Comparison of ENCODE assay signal across 8 mouse cellular contexts in genomic region chr11:58953351-58954169, GRCm38 (mm10). TPM values are rescaled to one million over a fixed set of nuclear protein-coding genes. Genes with fewer than 3 reads are reported as not detected.
DNase-seq lines count a peak whose midpoint lies in the region; ATAC-seq and TF ChIP-seq lines count a peak whose summit lies in the region.

No protein-coding gene starts in this region.

- DNase-seq in heart, adult 11 months = no peak
- peak; percentile 80 for DNase-seq in intestine, embryonic 14.5 days (ENCODE audit: low spot score)
- DNase-seq in thymus, postnatal 14 days = peak; percentile 59

- peak overlapping the region; percentile 95 for H3K4me2 ChIP-seq in heart, embryonic 14.5 days (ENCODE audit: low read length)
- peak overlapping the region; percentile 94 for H3K4me2 ChIP-seq in embryonic facial prominence, embryonic 13.5 days
- peak overlapping the region; percentile 94 for H3K4me2 ChIP-seq in intestine, embryonic 14.5 days (ENCODE audit: low read length)
- peak overlapping the region; percentile 90 for H3K4me2 ChIP-seq in midbrain, embryonic 13.5 days (replicated peaks)

- no peak for TF ChIP-seq CTCF in ES-Bruce4 (IDR thresholded peaks at IDR 0.05; ENCODE audit: low read depth, low read length)

- H3K4me1 ChIP-seq in heart, embryonic 14.5 days (ENCODE audit: control insufficient read depth in 2 of 2, insufficient read depth in 2 of 2, low read length in 2 of 2) = peaks cover 9 to 29% of the 10 kb centered on the region in 2 experiments
- no peaks in the 10 kb centered on the region for H3K4me1 ChIP-seq in ES-Bruce4 (ENCODE audit: control insufficient read depth, insufficient read depth, low read length)
- H3K4me1 ChIP-seq in embryonic facial prominence, embryonic 13.5 days = peaks cover 40% of the 10 kb centered on the region
- H3K4me1 ChIP-seq in intestine, embryonic 14.5 days (replicated peaks; ENCODE audit: control insufficient read depth, insufficient read depth, low read length) = peaks cover 22% of the 10 kb centered on the region
- peaks cover 56% of the 10 kb centered on the region for H3K4me1 ChIP-seq in midbrain, embryonic 13.5 days (replicated peaks)

- peak; percentile 33 for ATAC-seq in heart, embryonic 14.5 days (ENCODE audit: insufficient number of reproducible peaks, insufficient read depth, low FRiP score, low read depth)
- no peak for ATAC-seq in embryonic facial prominence, embryonic 13.5 days (ENCODE audit: insufficient number of reproducible peaks, insufficient read depth, low FRiP score, low TSS enrichment, low read depth)
- peak; percentile 1; the same call in 1 of the 2 replicates for ATAC-seq in intestine, embryonic 14.5 days (replicated peaks; ENCODE audit: low FRiP score, low TSS enrichment, low read depth)
- ATAC-seq in midbrain, embryonic 13.5 days = peak; percentile 18
- no peak for ATAC-seq in cerebellum, adult (ENCODE audit: insufficient number of reproducible peaks, low FRiP score, low TSS enrichment)

- peak overlapping the region; percentile 55 to 57 for H3K4me3 ChIP-seq in heart, embryonic 14.5 days (ENCODE audit: control insufficient read depth in 1 of 2, insufficient read depth in 1 of 2, low read depth in 1 of 2, low read length in 2 of 2)
- peak overlapping the region; percentile 67 for H3K4me3 ChIP-seq in ES-Bruce4 (ENCODE audit: low read depth, low read length)
- H3K4me3 ChIP-seq in embryonic facial prominence, embryonic 13.5 days = peak overlapping the region; percentile 84
- peak overlapping the region; percentile 80 for H3K4me3 ChIP-seq in intestine, embryonic 14.5 days (ENCODE audit: low read depth, low read length)
- peak overlapping the region; percentile 87 for H3K4me3 ChIP-seq in midbrain, embryonic 13.5 days (replicated peaks)

- TF ChIP-seq EP300 in ES-Bruce4 (IDR thresholded peaks at IDR 0.05; ENCODE audit: insufficient read depth, low read depth, low read length) = no peak

- H3K36me3 ChIP-seq in heart, embryonic 14.5 days (ENCODE audit: control insufficient read depth, insufficient read depth, low read length) = peaks cover 21% of the 10 kb centered on the region
- H3K36me3 ChIP-seq in ES-Bruce4 (ENCODE audit: control insufficient read depth, insufficient read depth, low read length, poor library complexity, severe bottlenecking) = no peaks in the 10 kb centered on the region
- peaks cover 8% of the 10 kb centered on the region for H3K36me3 ChIP-seq in embryonic facial prominence, embryonic 13.5 days
- H3K36me3 ChIP-seq in intestine, embryonic 14.5 days (ENCODE audit: control insufficient read depth, insufficient read depth, low read length) = peaks cover 19% of the 10 kb centered on the region
- H3K36me3 ChIP-seq in midbrain, embryonic 13.5 days = peaks cover 9% of the 10 kb centered on the region

- peak overlapping the region; percentile 83 for H3K9ac ChIP-seq in heart, embryonic 14.5 days (ENCODE audit: low read length)
- peak overlapping the region; percentile 42 for H3K9ac ChIP-seq in ES-Bruce4 (ENCODE audit: low read depth, poor library complexity, severe bottlenecking)
- H3K9ac ChIP-seq in embryonic facial prominence, embryonic 13.5 days = peak overlapping the region; percentile 78
- H3K9ac ChIP-seq in intestine, embryonic 14.5 days (ENCODE audit: low read length) = peak overlapping the region; percentile 72
- peak overlapping the region; percentile 97 for H3K9ac ChIP-seq in midbrain, embryonic 13.5 days (replicated peaks)

- TF ChIP-seq POLR2A in ES-Bruce4 (IDR thresholded peaks at IDR 0.05; ENCODE audit: insufficient read depth, low read length) = no peak

- H3K27me3 ChIP-seq in heart, embryonic 14.5 days (ENCODE audit: control insufficient read depth, insufficient read depth, low read length) = peaks cover 7% of the 10 kb centered on the region; the same call in 1 of the 2 replicates
- H3K27me3 ChIP-seq in ES-Bruce4 (ENCODE audit: control insufficient read depth, insufficient read depth, low read length, poor library complexity, severe bottlenecking) = no peaks in the 10 kb centered on the region
- H3K27me3 ChIP-seq in embryonic facial prominence, embryonic 13.5 days = peaks cover 24% of the 10 kb centered on the region
- H3K27me3 ChIP-seq in intestine, embryonic 14.5 days (replicated peaks; ENCODE audit: control insufficient read depth, insufficient read depth, low read length) = no peaks in the 10 kb centered on the region
- no peaks in the 10 kb centered on the region for H3K27me3 ChIP-seq in midbrain, embryonic 13.5 days

- no peaks in the 10 kb centered on the region for H3K9me3 ChIP-seq in heart, embryonic 14.5 days (ENCODE audit: control insufficient read depth, low read length)
- no peaks in the 10 kb centered on the region for H3K9me3 ChIP-seq in ES-Bruce4 (replicated peaks; ENCODE audit: control insufficient read depth, insufficient read depth, low read length, poor library complexity, severe bottlenecking)
- no peaks in the 10 kb centered on the region for H3K9me3 ChIP-seq in embryonic facial prominence, embryonic 13.5 days
- H3K9me3 ChIP-seq in intestine, embryonic 14.5 days (ENCODE audit: control insufficient read depth, low read length) = no peaks in the 10 kb centered on the region
- no peaks in the 10 kb centered on the region for H3K9me3 ChIP-seq in midbrain, embryonic 13.5 days

- peak overlapping the region; percentile 76 to 96 for H3K27ac ChIP-seq in heart, embryonic 14.5 days (replicated peaks in 1 of 2; ENCODE audit: control insufficient read depth in 1 of 2, insufficient read depth in 1 of 2, low read depth in 2 of 2, low read length in 2 of 2)
- H3K27ac ChIP-seq in ES-Bruce4 (ENCODE audit: insufficient read depth, low read length) = 0 out of 2 replicates have a peak overlapping the region, but pooled peaks have one; percentile 23
- peak overlapping the region; percentile 98 for H3K27ac ChIP-seq in embryonic facial prominence, embryonic 13.5 days
- H3K27ac ChIP-seq in intestine, embryonic 14.5 days (ENCODE audit: low read depth) = peak overlapping the region; percentile 94
- H3K27ac ChIP-seq in midbrain, embryonic 13.5 days = peak overlapping the region; percentile 100

- WGBS in heart, embryonic 14.5 days = 1% methylated on average over 33 of the region's 33 CpGs
- under 1% methylated on average over 33 of the region's 33 CpGs for WGBS in embryonic facial prominence, embryonic 13.5 days
- WGBS in intestine, embryonic 14.5 days = 1% methylated on average over 33 of the region's 33 CpGs
- under 1% methylated on average over 33 of the region's 33 CpGs for WGBS in midbrain, embryonic 13.5 days

RNA-seq across cellular contexts. Expression of gene Hist3h2a, which starts 0.9 kb away (rescaled TPM):
- polyA plus RNA-seq in heart, embryonic 14.5 days (2014; fragmentation: Nextera tagmentation; extraction: Ambion mirVana) = 34.0 and 40.8 TPM in 2 replicates
- polyA plus RNA-seq in ES-Bruce4 (2011; ENCODE audit: insufficient read depth, insufficient read length, low read depth, missing spikeins) = 2.9 and 3.7 TPM in 2 replicates
- polyA plus RNA-seq in embryonic facial prominence, embryonic 13.5 days (2015; fragmentation: Nextera tagmentation; extraction: Ambion mirVana) = 34.0 and 34.3 TPM in 2 replicates
- 28.7 and 30.3 TPM in 2 replicates for polyA plus RNA-seq in intestine, embryonic 14.5 days (2014; fragmentation: Nextera tagmentation; extraction: Ambion mirVana)
- polyA plus RNA-seq in midbrain, embryonic 13.5 days (2015; fragmentation: Nextera tagmentation; extraction: Ambion mirVana) = 149 and 155 TPM in 2 replicates

RNA-seq across cellular contexts. Expression of gene Trim17, which starts 0.9 kb away (rescaled TPM):
- polyA plus RNA-seq in heart, embryonic 14.5 days (2014; fragmentation: Nextera tagmentation; extraction: Ambion mirVana) = 0.11 and 0.47 TPM in 2 replicates
- not detected in 2 replicates for polyA plus RNA-seq in ES-Bruce4 (2011; ENCODE audit: insufficient read depth, insufficient read length, low read depth, missing spikeins)
- 0.25 and 0.55 TPM in 2 replicates for polyA plus RNA-seq in embryonic facial prominence, embryonic 13.5 days (2015; fragmentation: Nextera tagmentation; extraction: Ambion mirVana)
- 0.24 and 0.28 TPM in 2 replicates for polyA plus RNA-seq in intestine, embryonic 14.5 days (2014; fragmentation: Nextera tagmentation; extraction: Ambion mirVana)
- 1.1 and 1.3 TPM in 2 replicates for polyA plus RNA-seq in midbrain, embryonic 13.5 days (2015; fragmentation: Nextera tagmentation; extraction: Ambion mirVana)

RNA-seq across cellular contexts. Expression of gene Hist3h2ba, which starts 4.8 kb away (rescaled TPM):
- 8.9 and 16.0 TPM in 2 replicates for polyA plus RNA-seq in heart, embryonic 14.5 days (2014; fragmentation: Nextera tagmentation; extraction: Ambion mirVana)
- 7.7 and 8.0 TPM in 2 replicates for polyA plus RNA-seq in ES-Bruce4 (2011; ENCODE audit: insufficient read depth, insufficient read length, low read depth, missing spikeins)
- polyA plus RNA-seq in embryonic facial prominence, embryonic 13.5 days (2015; fragmentation: Nextera tagmentation; extraction: Ambion mirVana) = 45.4 and 46.9 TPM in 2 replicates
- 24.9 and 26.3 TPM in 2 replicates for polyA plus RNA-seq in intestine, embryonic 14.5 days (2014; fragmentation: Nextera tagmentation; extraction: Ambion mirVana)
- polyA plus RNA-seq in midbrain, embryonic 13.5 days (2015; fragmentation: Nextera tagmentation; extraction: Ambion mirVana) = 383 and 402 TPM in 2 replicates

RNA-seq across cellular contexts. Expression of gene Rnf187, which starts 14.8 kb away (rescaled TPM):
- polyA plus RNA-seq in heart, embryonic 14.5 days (2014; fragmentation: Nextera tagmentation; extraction: Ambion mirVana) = 208 and 213 TPM in 2 replicates
- polyA plus RNA-seq in ES-Bruce4 (2011; ENCODE audit: insufficient read depth, insufficient read length, low read depth, missing spikeins) = 104 and 105 TPM in 2 replicates
- 254 and 255 TPM in 2 replicates for polyA plus RNA-seq in embryonic facial prominence, embryonic 13.5 days (2015; fragmentation: Nextera tagmentation; extraction: Ambion mirVana)
- 240 and 258 TPM in 2 replicates for polyA plus RNA-seq in intestine, embryonic 14.5 days (2014; fragmentation: Nextera tagmentation; extraction: Ambion mirVana)
- 453 and 491 TPM in 2 replicates for polyA plus RNA-seq in midbrain, embryonic 13.5 days (2015; fragmentation: Nextera tagmentation; extraction: Ambion mirVana)

RNA-seq across cellular contexts. Expression of gene Trim11, which starts 24.3 kb away (rescaled TPM):
- polyA plus RNA-seq in heart, embryonic 14.5 days (2014; fragmentation: Nextera tagmentation; extraction: Ambion mirVana) = 33.4 and 36.1 TPM in 2 replicates
- polyA plus RNA-seq in ES-Bruce4 (2011; ENCODE audit: insufficient read depth, insufficient read length, low read depth, missing spikeins) = 22.5 and 25.6 TPM in 2 replicates
- polyA plus RNA-seq in embryonic facial prominence, embryonic 13.5 days (2015; fragmentation: Nextera tagmentation; extraction: Ambion mirVana) = 21.7 and 23.5 TPM in 2 replicates
- polyA plus RNA-seq in intestine, embryonic 14.5 days (2014; fragmentation: Nextera tagmentation; extraction: Ambion mirVana) = 16.5 and 19.6 TPM in 2 replicates
- 18.7 and 21.9 TPM in 2 replicates for polyA plus RNA-seq in midbrain, embryonic 13.5 days (2015; fragmentation: Nextera tagmentation; extraction: Ambion mirVana)

Comparison
In these comparisons a context has a peak if more than half of its experiments do, and no peak if none do; other contexts are left out.
1. ATAC-seq: peak in heart, embryonic 14.5 days (single experiment), intestine, embryonic 14.5 days (single experiment) and midbrain, embryonic 13.5 days (single experiment); none in embryonic facial prominence, embryonic 13.5 days (single experiment) and cerebellum, adult (single experiment).
2. H3K27ac ChIP-seq: peak in every context shown above with its lines; median percentile 100 in midbrain, embryonic 13.5 days; 98 in embryonic facial prominence, embryonic 13.5 days; 94 in intestine, embryonic 14.5 days; 86 in heart, embryonic 14.5 days; 23 in ES-Bruce4.
3. H3K9ac ChIP-seq: peak in every context shown above with its lines; median percentile 97 in midbrain, embryonic 13.5 days; 83 in heart, embryonic 14.5 days; 78 in embryonic facial prominence, embryonic 13.5 days; 72 in intestine, embryonic 14.5 days; 42 in ES-Bruce4.
4. Peak in every context shown above with its lines, with median percentiles within 50 percentile points of each other: H3K4me2 ChIP-seq and H3K4me3 ChIP-seq.